Mouse (Mus musculus): ENCODE measurements around the gene Slc6a6.
A peak's percentile ranks its signal among the peaks of the same experiment; 100 is the strongest.

Slc6a6 gene

GRCm38 (mm10) chr6:91669270-91669669, 14.6 kb upstream of the Slc6a6 start:
- no peak for DNase-seq (ENCODE audit: low spot score)

GRCm38 (mm10) chr6:91670224-91670623, 13.6 kb upstream of the Slc6a6 start:
- no peak for DNase-seq (ENCODE audit: low spot score)

- DNase-seq (ENCODE audit: low spot score), result no peak
These were observed 9.0 kb upstream of the Slc6a6 start for GRCm38 (mm10) chr6:91674757-91675350.

- no peak for DNase-seq (ENCODE audit: low spot score)
These were observed 5.3 kb upstream of the Slc6a6 start for GRCm38 (mm10) chr6:91678506-91679094.

GRCm38 (mm10) chr6:91679095-91679577, 4.7 kb upstream of the Slc6a6 start:
- DNase-seq (ENCODE audit: low spot score), result no peak

GRCm38 (mm10) chr6:91679716-91680115, 4.1 kb upstream of the Slc6a6 start:
- DNase-seq (ENCODE audit: low spot score), result no peak

- no peak for DNase-seq (ENCODE audit: low spot score)
These were observed 2.0 kb upstream of the Slc6a6 start for GRCm38 (mm10) chr6:91681841-91682240.

- no peak for DNase-seq (ENCODE audit: low spot score)
These were observed 732 bp upstream of the Slc6a6 start for GRCm38 (mm10) chr6:91683121-91683520.

GRCm38 (mm10) chr6:91684474-91684829, 599 bp downstream of the Slc6a6 start:
- no peak for DNase-seq (ENCODE audit: low spot score)

GRCm38 (mm10) chr6:91684831-91685532, 1.1 kb downstream of the Slc6a6 start:
- DNase-seq (ENCODE audit: low spot score), result peak; percentile 47

GRCm38 (mm10) chr6:91685533-91685883, 1.7 kb downstream of the Slc6a6 start:
- DNase-seq (ENCODE audit: low spot score), result no peak

GRCm38 (mm10) chr6:91685896-91686295, 2.0 kb downstream of the Slc6a6 start:
- DNase-seq (ENCODE audit: low spot score), result no peak

GRCm38 (mm10) chr6:91686597-91686996, 2.7 kb downstream of the Slc6a6 start:
- peak; percentile 62 for DNase-seq (ENCODE audit: low spot score)

GRCm38 (mm10) chr6:91688021-91688420, 4.2 kb downstream of the Slc6a6 start:
- peak; percentile 20 for DNase-seq (ENCODE audit: low spot score)

- no peak for DNase-seq (ENCODE audit: low spot score)
These were observed 5.4 kb downstream of the Slc6a6 start for GRCm38 (mm10) chr6:91689231-91689630.

- DNase-seq (ENCODE audit: low spot score), result no peak
These were observed 6.4 kb downstream of the Slc6a6 start for GRCm38 (mm10) chr6:91690222-91690621.

- no peak for DNase-seq (ENCODE audit: low spot score)
These were observed 6.8 kb downstream of the Slc6a6 start for GRCm38 (mm10) chr6:91690646-91691045.

GRCm38 (mm10) chr6:91691576-91691975, 7.7 kb downstream of the Slc6a6 start:
- no peak for DNase-seq (ENCODE audit: low spot score)

GRCm38 (mm10) chr6:91693301-91693886, 9.5 kb downstream of the Slc6a6 start:
- no peak for DNase-seq (ENCODE audit: low spot score)

- DNase-seq (ENCODE audit: low spot score), result peak; percentile 31
These were observed 10.8 kb downstream of the Slc6a6 start for GRCm38 (mm10) chr6:91694610-91695009.

- DNase-seq (ENCODE audit: low spot score), result no peak
These were observed 15.0 kb downstream of the Slc6a6 start for GRCm38 (mm10) chr6:91698831-91699230.

GRCm38 (mm10) chr6:91699482-91700200, 15.8 kb downstream of the Slc6a6 start:
- DNase-seq (ENCODE audit: low spot score), result no peak

Measured in urinary bladder, postnatal 14 days (tissue).